Mouse (Mus musculus) kidney, adult 18-20 months (tissue): ENCODE data around the gene Matk.

Source experiments
- DNase-seq: peaks from one replicate; pipeline ENCODE4 v3.0.0; 2021

The Matk gene

GRCm38 (mm10) chr10:81304597-81305238 lies 52.0 kb downstream of the Matk start:
- peak; percentile 60 for DNase-seq

GRCm38 (mm10) chr10:81305663-81306062 lies 52.9 kb downstream of the Matk start:
- DNase-seq = no peak

DNA sequence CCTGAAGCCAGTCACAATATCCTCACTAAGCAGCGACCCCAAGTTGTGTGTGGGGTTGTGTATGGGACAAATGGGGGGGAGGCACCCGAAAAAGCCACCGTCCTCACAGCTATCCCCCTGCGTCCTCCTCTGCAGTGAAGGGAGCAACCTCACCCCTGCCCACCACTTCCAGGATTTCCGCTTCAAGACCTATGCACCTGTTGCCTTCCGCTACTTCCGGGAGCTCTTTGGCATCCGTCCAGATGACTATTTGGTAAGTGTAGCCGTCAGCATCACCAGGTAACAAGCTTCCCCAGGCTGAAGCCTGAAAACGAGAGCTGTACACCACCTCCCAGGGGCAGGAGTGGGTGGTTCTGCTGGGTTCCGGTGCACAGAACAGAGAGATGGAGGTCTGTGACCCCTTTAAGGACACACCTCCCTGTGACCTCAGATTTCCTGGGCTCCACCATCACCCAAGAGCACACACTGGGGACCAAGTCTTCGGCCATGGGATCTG lies 53.5 kb downstream of the Matk start:
- DNase-seq = no peak

- DNase-seq = no peak
Observed at GRCm38 (mm10) chr10:81306837-81307682, 54.3 kb downstream of the Matk start.

GRCm38 (mm10) chr10:81309571-81309970 lies 56.8 kb downstream of the Matk start:
- DNase-seq = no peak
